Mouse (Mus musculus) forebrain, embryonic 14.5 days (tissue): ENCODE measurements at regions not wholly inside any gene's neighbourhood (a gene's known extent, or its start where the extent isn't known, plus 50 kb on each side); places are given as distances from the start of the nearest gene placed in this dataset.

Experiments
- ATAC-seq: fragments of 200-750 bp; cut with Nextera tagmentation; 2 replicates; pipeline ENCODE4 v1.8.0; 2017; ENCODE audit warnings: mild to moderate bottlenecking, moderate library complexity
- DNase-seq: peaks from one replicate; pipeline ENCODE4 v3.0.0-alpha.2; 2015; ENCODE audit warnings: low spot score
- H3K27ac ChIP-seq: fragments of 300-500 bp; sonication (generic); 2 replicates; pipeline ENCODE4 v1.5.1; 2014; ENCODE audit warnings: low read depth, mild to moderate bottlenecking, control low read depth, low read length, moderate library complexity
- H3K27me3 ChIP-seq: fragments of 300-500 bp; sonication (generic); replicated peaks from 2 replicates; pipeline ENCODE4 v1.6.1; 2014; ENCODE audit warnings: low read length, control low read depth, mixed read lengths; ENCODE audit not compliant: control insufficient read depth, insufficient read depth
- H3K36me3 ChIP-seq: fragments of 300-500 bp; sonication (generic); 2 replicates; pipeline ENCODE4 v1.6.1; 2014; ENCODE audit warnings: low read length, control low read depth; ENCODE audit not compliant: control insufficient read depth, insufficient read depth
- H3K4me1 ChIP-seq: fragments of 300-500 bp; sonication (generic); 2 replicates; pipeline ENCODE4 v1.6.1; 2014; ENCODE audit warnings: antibody characterized with exemption, low read length, control low read depth; ENCODE audit not compliant: control insufficient read depth, insufficient read depth
- H3K4me2 ChIP-seq: fragments of 300-500 bp; sonication (generic); 2 replicates; pipeline ENCODE4 v1.6.1; 2014; ENCODE audit warnings: mild to moderate bottlenecking, control low read depth, low read length
- H3K4me3 ChIP-seq: fragments of 300-500 bp; sonication (generic); 2 replicates; pipeline ENCODE4 v1.5.1; 2014; ENCODE audit warnings: low read depth, low read length, control low read depth
- H3K9ac ChIP-seq: fragments of 300-500 bp; sonication (generic); 2 replicates; pipeline ENCODE4 v1.6.1; 2014; ENCODE audit warnings: mild to moderate bottlenecking, low read length, control low read depth, moderate library complexity
- H3K9me3 ChIP-seq: fragments of 300-500 bp; sonication (generic); replicated peaks from 2 replicates; pipeline ENCODE4 v1.6.1; 2016; ENCODE audit warnings: low read length, control low read depth, mixed read lengths; ENCODE audit not compliant: control insufficient read depth
- WGBS: fragments of 180-500 bp; shearing (Covaris S2); extraction: QIAGEN DNeasy Blood & Tissue Kit; methylation state at CpG from one replicate; pipeline ENCODE4 v1.1.7; 2014; 5-methylcytosine and 5-hydroxymethylcytosine counted together

DNA sequence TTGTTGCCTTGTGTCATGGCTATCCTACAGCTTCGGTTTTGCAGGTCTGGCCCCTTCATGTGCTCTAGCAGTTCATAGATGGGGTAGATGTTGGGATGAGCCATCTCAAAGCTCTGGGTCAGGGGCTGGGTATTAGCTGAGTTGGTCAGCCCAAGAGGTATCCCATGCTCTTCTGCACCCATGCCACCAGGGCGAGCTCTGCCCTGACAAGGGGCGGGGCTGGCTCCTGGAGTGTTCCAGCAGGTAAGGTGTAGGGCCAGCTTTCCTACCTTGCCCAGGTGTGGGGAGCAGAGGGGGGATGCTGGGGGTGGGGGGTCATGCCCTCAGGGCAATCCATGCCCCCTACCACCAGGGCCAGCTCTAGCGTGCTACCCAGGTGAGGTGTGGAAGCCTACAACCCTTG lies 91.0 kb downstream of the Xrcc2 start:
- H3K4me1 ChIP-seq: peaks cover 8% of the 10 kb centered on the region; the same call in 1 of the 2 replicates
- no peak for ATAC-seq
- H3K4me2 ChIP-seq: no peak overlapping the region
- no peak overlapping the region for H3K4me3 ChIP-seq
- no peaks in the 10 kb centered on the region for H3K9me3 ChIP-seq
- no peak overlapping the region; the same call in 1 of the 2 replicates for H3K27ac ChIP-seq
- H3K36me3 ChIP-seq: no peaks in the 10 kb centered on the region
- 89% methylated on average over 4 of the region's 4 CpGs for WGBS
- H3K9ac ChIP-seq: no peak overlapping the region
- DNase-seq: no peak
- no peaks in the 10 kb centered on the region for H3K27me3 ChIP-seq

DNA sequence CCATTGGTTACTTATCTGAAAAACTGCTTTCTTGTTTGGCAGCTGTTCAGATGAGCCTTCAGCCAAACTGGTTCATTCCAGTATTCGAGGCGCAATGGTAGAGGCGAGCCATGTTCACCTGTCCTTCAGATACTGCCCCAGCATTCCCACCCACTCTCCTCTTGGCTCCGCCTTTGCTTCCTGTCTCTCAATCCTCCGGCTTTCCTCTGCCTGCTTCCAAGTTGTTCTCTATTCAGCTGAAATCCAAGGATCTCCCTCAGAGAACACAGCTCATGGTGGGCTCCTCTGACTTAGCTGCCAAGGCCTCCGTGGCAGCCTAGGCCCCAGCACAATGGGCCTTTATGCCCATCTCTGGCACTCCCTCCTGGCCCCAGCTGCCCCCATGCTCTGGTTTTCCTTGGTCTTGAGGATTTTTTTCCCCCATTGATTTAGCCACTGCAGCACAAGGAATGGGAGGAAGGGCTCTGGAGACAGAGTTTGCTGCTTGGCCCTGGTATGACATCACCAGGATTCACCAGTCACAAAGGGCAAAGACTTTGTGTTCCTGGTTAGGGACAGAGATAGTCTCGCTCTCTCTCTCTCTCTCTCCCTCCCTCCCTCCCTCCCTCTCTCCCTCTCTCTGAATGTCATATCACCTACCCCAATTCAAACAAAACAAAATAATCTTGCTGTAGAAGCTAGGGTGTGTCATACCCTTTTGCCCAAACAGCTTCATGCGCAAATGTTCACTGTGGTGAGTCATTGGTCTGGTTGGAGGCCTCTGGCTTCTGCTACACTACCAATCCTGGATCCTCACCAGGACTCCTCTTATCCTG lies 91.6 kb downstream of the Xrcc2 start:
- H3K4me2 ChIP-seq: no peak overlapping the region
- no peaks in the 10 kb centered on the region for H3K9me3 ChIP-seq
- DNase-seq (peak; percentile 73), ATAC-seq (peak; percentile 65)
- no peak overlapping the region for H3K4me3 ChIP-seq
- H3K4me1 ChIP-seq: peaks cover 8% of the 10 kb centered on the region; the same call in 1 of the 2 replicates
- 65% methylated on average over 8 of the region's 8 CpGs for WGBS
- H3K9ac ChIP-seq: no peak overlapping the region
- H3K36me3 ChIP-seq: no peaks in the 10 kb centered on the region
- peak overlapping the region; percentile 44; the same call in 1 of the 2 replicates for H3K27ac ChIP-seq
- no peaks in the 10 kb centered on the region for H3K27me3 ChIP-seq

DNA sequence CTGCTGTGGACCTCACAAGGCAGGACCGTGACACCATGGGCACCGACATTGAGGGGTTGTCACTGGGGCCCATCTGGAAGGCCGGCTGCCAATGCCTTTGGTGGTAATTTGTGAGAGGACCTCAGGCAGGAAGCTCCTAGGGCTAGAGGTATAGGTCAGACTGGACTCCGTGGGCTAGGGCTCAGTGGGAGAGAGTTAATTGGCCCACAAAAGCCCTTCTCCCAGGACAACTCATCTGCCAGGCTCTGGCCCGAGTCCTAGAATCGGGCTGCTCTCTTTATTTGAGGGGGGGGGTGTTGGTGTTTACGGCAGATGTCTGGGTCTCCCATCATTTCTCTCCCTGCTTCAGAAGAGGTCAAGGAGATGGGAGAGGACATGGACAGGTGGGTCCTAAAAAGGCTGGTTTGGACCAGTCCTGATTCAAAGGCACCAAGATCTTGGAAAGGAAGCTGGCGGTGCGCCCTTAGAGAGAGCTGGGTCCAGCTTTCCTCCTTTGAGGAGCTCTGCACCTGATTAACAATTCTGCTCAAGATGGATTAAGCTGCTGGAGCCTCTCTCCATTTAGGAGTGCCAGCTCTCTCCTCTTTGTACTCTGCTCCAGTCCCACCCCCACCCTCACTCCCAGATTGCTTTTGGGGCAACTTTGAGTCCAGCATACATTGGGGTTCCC lies 93.5 kb downstream of the Xrcc2 start:
- peak; percentile 43 for DNase-seq
- no peak for ATAC-seq
- H3K4me3 ChIP-seq: no peak overlapping the region
- H3K9ac ChIP-seq: no peak overlapping the region
- no peak overlapping the region for H3K4me2 ChIP-seq
- H3K4me1 ChIP-seq: peaks cover 8% of the 10 kb centered on the region; the same call in 1 of the 2 replicates
- H3K27me3 ChIP-seq: no peaks in the 10 kb centered on the region
- WGBS: 73% methylated on average over 9 of the region's 9 CpGs
- no peak overlapping the region for H3K27ac ChIP-seq
- H3K9me3 ChIP-seq: no peaks in the 10 kb centered on the region
- H3K36me3 ChIP-seq: no peaks in the 10 kb centered on the region

DNA sequence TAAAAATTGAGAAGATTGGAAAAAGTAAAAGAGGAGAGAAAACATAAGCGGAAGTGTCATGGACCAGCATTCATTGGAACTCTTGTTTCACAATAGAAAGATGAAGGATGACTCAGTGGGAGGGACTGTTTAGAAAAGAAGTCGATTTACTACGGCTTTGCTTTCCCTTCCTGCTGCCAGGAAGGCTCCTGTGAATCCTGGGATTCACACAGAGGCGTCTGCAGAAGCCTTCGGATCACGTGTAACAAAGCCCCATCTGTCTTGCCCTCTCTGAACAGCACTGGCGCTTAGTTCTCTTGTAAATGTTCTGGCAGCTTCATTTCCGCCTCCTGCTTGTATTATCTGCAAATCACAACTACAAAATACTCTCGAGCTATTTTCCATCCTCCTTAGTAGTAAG lies 94.0 kb downstream of the Cct8l1 start:
- peak; percentile 87 for DNase-seq
- WGBS: 9% methylated on average over 9 of the region's 9 CpGs
- H3K4me3 ChIP-seq: no peak overlapping the region
- H3K4me1 ChIP-seq: peaks cover 8% of the 10 kb centered on the region; the same call in 1 of the 2 replicates
- no peaks in the 10 kb centered on the region for H3K9me3 ChIP-seq
- H3K36me3 ChIP-seq: no peaks in the 10 kb centered on the region
- H3K9ac ChIP-seq: no peak overlapping the region
- ATAC-seq: peak; percentile 74
- no peak overlapping the region for H3K4me2 ChIP-seq
- H3K27me3 ChIP-seq: no peaks in the 10 kb centered on the region
- H3K27ac ChIP-seq: peak overlapping the region; percentile 29

DNA sequence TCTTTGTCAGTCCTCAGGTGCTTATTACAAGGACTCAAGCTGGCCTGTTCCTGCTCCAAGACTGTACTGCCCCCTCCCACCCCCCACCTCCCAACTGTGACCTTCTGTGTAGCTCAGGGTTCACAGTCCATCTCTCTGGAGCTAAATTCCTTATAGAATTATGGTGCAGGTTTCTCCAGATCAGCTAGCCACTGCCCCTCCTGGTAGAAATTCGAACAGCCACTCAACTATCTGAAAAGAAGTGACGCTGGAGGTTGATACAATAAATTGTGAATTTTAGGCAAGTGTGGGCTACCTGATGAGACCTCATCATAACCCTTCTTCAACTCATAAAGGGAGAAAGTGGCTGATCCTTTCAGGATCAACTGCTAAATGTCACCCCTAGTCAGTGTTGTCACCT lies 86.3 kb downstream of the Cct8l1 start:
- H3K36me3 ChIP-seq: no peaks in the 10 kb centered on the region
- DNase-seq (no peak), ATAC-seq (no peak)
- no peak overlapping the region for H3K27ac ChIP-seq
- no peak overlapping the region for H3K4me2 ChIP-seq
- no peaks in the 10 kb centered on the region for H3K27me3 ChIP-seq
- 60% methylated on average over 2 of the region's 2 CpGs for WGBS
- H3K9me3 ChIP-seq: no peaks in the 10 kb centered on the region
- H3K4me1 ChIP-seq: no peaks in the 10 kb centered on the region
- no peak overlapping the region for H3K9ac ChIP-seq
- H3K4me3 ChIP-seq: no peak overlapping the region

DNA sequence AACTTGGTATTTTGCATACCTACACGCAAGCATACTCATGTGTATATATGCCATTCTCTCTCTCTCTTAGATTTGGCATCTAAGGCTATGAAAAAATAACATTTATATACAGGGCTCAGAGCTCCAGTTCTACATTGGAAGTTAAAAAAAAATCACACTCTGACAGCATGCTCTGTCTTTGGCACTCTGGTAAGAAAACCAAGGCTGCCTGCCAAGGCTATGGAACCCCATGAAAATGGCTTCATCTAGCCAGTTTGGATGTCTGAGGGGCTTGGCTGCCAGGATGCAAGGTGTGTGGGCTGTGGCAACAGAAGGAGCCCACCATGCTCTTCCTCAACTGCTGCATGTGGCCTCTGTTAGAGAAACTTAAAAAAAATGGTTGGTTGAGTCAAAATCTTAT lies 83.5 kb downstream of the Cct8l1 start:
- no peak overlapping the region for H3K27ac ChIP-seq
- ATAC-seq (peak; percentile 15; the same call in 1 of the 2 replicates), DNase-seq (peak; percentile 64)

DNA sequence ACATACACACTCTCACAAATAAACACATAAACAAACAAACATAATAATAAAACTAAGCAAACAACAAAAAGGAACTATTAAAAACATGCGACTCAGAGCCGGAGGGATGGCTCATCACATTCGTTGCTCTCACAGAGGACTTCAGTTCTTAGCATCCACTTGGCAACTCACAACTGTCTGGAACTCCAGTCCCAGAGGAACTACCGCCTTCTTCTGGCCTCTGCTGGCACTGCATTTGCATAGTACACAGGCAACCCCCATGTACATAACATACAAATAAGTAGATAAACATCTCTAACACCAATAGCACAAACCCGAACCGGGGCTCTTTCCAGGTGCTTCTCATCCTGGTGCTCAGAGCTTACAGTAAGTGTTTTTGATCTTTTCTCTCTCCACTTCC lies 81.9 kb downstream of the Cct8l1 start:
- Histone ChIP-seq H3K4me3 (no peak overlapping the region), H3K9me3 (no peaks in the 10 kb centered on the region), H3K27ac (no peak overlapping the region), H3K4me1 (no peaks in the 10 kb centered on the region), H3K27me3 (no peaks in the 10 kb centered on the region), H3K4me2 (no peak overlapping the region), H3K9ac (no peak overlapping the region), H3K36me3 (no peaks in the 10 kb centered on the region)
- no peak for ATAC-seq
- WGBS: 91% methylated on average over 6 of the region's 6 CpGs
- no peak for DNase-seq

More for the DNA sequence above, 83.5 kb downstream of the Cct8l1 start:
- H3K9ac ChIP-seq: no peak overlapping the region
- H3K4me2 ChIP-seq: no peak overlapping the region
- H3K9me3 ChIP-seq: no peaks in the 10 kb centered on the region
- no peaks in the 10 kb centered on the region for H3K4me1 ChIP-seq
- no peak overlapping the region for H3K4me3 ChIP-seq
- 91% methylated on average over 1 of the region's 1 CpGs for WGBS
- H3K36me3 ChIP-seq: no peaks in the 10 kb centered on the region
- no peaks in the 10 kb centered on the region for H3K27me3 ChIP-seq

DNA sequence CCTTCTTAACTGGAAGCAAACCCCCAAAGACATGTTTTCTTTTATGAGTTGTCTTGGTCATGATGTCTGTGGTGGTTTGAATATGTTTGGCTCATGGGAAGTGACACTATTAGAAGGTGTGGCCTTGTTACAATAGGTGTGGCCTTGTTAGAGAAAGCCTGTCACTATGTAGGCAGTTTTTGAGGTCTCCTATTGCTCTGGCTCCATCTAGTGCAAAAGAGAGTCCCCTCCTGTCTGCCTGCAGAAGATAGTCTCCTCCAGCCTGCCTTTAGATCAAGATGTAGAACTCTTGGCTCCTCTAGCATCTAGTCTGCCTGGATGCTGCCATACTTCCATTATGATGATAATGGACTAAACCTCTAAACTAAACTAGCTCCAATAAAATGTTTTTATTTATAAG lies 75.8 kb downstream of the Cct8l1 start:
- Histone ChIP-seq H3K9me3 (no peaks in the 10 kb centered on the region), H3K4me3 (no peak overlapping the region), H3K4me1 (no peaks in the 10 kb centered on the region), H3K9ac (no peak overlapping the region), H3K27me3 (no peaks in the 10 kb centered on the region), H3K4me2 (no peak overlapping the region), H3K36me3 (no peaks in the 10 kb centered on the region), H3K27ac (no peak overlapping the region)
- no peak for ATAC-seq
- DNase-seq: no peak
